Mouse (Mus musculus) frontal cortex, adult 2 months (tissue): Measurements from ENCODE around the gene Gm49380. TPM values are rescaled to one million over a fixed set of nuclear protein-coding genes. Genes with fewer than 3 reads are reported as not detected.

Experiments used
- DNase-seq, 2 experiments: peaks; one replicate each; pipeline ENCODE4 v3.0.0; 2022; ENCODE audit warnings: low spot score in 1 of 2; ENCODE audit errors: extremely low spot score in 1 of 2
- polyA plus RNA-seq: library from polyadenylated mRNA; depleted of rRNA; stranded (reverse); fragments of >200 nt; gene quantifications from 2 replicates; pipeline ENCODE4 v1.2.3, GENCODE M21; 2012; rRNA removed

Gene Gm49380
- polyA plus RNA-seq, 1 experiment: 0.16 TPM

DNA sequence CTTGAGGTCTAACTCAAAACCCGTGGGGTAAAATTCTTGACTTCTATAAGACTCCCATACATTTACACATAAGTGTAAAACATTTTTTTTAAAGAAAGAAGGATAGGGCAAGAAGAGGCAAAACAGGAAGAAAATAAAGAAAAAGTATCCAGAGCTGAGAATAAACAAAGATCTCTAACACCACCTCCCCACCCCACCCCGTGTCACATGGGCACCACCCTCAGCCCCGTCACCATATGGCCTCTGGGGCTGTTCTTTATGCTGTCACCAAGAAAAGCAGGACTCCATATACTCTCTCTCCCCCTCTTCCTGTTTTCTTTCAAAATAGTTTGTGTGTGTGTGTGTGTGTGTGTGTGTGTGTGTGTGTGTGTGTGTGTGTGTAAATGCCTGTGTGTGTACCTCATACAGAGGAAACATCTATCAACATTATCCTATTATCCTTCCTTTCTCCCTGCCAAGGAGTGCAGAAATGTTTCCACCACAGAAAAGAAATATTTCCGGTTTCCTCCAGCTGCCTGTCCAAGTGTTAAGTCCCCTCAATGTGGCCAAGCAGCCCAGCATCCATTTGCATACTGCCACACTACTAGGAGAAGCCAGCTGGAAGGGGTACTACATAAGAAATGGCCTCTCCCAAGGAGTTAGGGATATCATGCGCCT lies 83.6 kb downstream of the Gm49380 start:
- no peak for DNase-seq

DNA sequence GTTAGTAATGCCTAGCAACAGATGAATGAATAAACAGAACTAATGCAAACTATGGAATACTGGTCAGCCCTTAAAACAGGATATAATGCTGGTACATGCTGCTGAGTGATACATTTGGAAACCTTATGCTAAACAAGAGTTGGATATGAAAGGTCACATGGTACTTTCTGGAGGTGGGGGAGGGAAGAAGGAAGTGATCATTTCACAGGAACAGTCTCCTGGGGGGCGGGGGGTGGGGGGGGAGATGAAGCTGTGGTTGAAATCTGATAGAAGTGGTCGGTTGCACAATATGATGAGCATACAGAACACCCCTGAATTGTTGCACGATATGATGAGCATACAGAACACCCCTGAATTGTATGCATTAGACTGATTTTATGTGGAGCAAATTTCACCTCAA lies 89.2 kb downstream of the Gm49380 start:
- no peak for DNase-seq

DNA sequence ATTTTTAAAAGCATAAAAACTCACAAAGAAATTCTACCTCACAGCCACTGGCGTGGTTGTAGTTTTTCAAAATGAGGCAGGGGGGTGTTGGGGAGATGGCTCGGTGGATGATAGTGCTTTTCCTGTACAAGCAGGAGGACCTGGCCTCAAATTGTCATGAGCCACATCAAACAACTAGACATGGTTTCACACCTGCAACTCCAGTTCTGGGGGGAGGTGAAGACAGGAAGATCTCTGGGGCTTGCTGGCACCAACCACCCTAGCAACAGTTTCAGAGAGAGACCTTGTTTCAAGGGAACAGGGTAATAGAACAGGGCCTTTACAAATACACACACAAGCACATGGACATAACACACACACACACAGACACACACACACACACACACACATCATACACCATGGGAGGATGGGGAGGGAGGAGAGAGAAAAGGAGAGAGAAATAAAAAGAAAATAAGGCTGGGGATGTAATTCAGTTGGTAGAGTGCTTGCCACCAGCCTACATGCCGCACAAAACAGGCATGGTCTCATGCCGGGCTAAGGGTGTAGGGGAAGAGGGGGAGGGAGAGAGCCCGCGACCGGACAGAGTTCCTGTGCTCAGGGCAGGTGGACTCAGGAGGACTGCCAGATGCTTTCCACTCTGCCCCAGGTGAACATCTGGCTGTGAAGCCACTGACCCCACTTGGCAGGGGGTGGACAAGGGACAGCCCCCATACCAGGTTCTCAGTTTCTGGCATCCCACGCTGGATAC lies 91.0 kb downstream of the Gm49380 start:
- DNase-seq: no peak

DNA sequence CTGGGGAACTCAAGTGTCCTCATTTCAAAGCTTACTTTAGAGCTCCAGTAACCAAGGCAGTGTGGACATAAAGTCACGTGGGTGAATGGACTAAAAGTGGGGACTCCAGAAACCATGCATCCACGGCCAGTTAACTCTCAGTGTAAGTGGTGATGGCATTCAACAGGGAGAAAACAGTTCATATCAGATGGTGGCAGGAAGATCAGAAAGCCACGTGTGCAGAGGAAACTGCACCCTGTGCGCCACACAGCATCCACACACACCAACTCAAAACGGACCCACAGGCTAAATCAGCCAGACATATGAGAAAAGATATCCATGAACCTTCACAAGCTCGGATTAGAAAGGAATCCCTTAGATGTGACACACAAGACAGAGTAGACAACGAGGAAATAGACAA lies 93.3 kb downstream of the Gm49380 start:
- DNase-seq: no peak

DNA sequence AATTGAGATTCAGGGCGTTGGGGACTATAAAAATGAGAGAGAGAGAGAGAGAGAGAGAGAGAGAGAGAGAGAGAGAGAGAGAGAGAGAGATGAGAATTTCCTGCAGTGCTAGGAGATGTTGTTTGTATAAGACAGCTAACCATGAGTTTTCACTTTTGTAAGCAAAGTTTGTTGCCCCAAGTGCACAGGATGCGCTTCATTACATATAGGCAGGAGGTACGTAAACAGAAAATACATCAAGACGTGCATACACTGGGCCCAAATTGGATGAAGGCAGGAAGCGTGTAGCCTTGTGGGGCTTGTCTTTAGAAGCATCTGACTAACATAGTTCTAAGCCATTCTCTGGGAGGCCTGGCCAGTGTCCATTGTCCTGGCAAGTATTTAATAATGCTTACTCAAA lies 95.5 kb downstream of the Gm49380 start:
- DNase-seq: no peak

Other genes with a start within 250 kb of the Gm49380 start
- gene Thy1, start 70.1 kb downstream of the Gm49380 start, polyA plus RNA-seq: 752 and 876 TPM in 2 replicates
- gene Usp2, start 46.5 kb downstream of the Gm49380 start, polyA plus RNA-seq: 40.2 and 44.9 TPM in 2 replicates
- 0.14 and 0.21 TPM in 2 replicates for gene Mfrp, start 11.8 kb downstream of the Gm49380 start, polyA plus RNA-seq
- gene C1qtnf5, start 6.3 kb downstream of the Gm49380 start, polyA plus RNA-seq: 31.7 and 39.5 TPM in 2 replicates
- gene Rnf26, start within 50 bp of the Gm49380 start, polyA plus RNA-seq: 26.9 and 29.0 TPM in 2 replicates
- 16.8 and 17.4 TPM in 2 replicates for gene Mcam, start 21.0 kb upstream of the Gm49380 start, polyA plus RNA-seq
- 18.6 and 20.5 TPM in 2 replicates for gene Cbl, start 120.5 kb upstream of the Gm49380 start, polyA plus RNA-seq
- 1.1 TPM in 1 of 2 replicates, not detected in the other for gene Ccdc153, start 127.2 kb upstream of the Gm49380 start, polyA plus RNA-seq
- gene Pdzd3, start 138.0 kb upstream of the Gm49380 start, polyA plus RNA-seq: 0.74 and 0.82 TPM in 2 replicates
- gene Nlrx1, start 155.1 kb upstream of the Gm49380 start, polyA plus RNA-seq: 6.7 and 7.0 TPM in 2 replicates
- gene Abcg4, start 175.1 kb upstream of the Gm49380 start, polyA plus RNA-seq: 84.5 and 95.1 TPM in 2 replicates
- gene Hinfp, start 192.2 kb upstream of the Gm49380 start, polyA plus RNA-seq: 32.1 and 32.3 TPM in 2 replicates
- gene C2cd2l, start 206.8 kb upstream of the Gm49380 start, polyA plus RNA-seq: 201 and 202 TPM in 2 replicates
- 21.1 and 22.9 TPM in 2 replicates for gene Dpagt1, start 212.5 kb upstream of the Gm49380 start, polyA plus RNA-seq
- gene H2afx, start 221.2 kb upstream of the Gm49380 start, polyA plus RNA-seq: 65.4 and 75.0 TPM in 2 replicates
- 30.3 and 33.4 TPM in 2 replicates for gene Hmbs, start 230.7 kb upstream of the Gm49380 start, polyA plus RNA-seq
- 44.1 and 47.2 TPM in 2 replicates for gene Vps11, start 248.2 kb upstream of the Gm49380 start, polyA plus RNA-seq